Mouse (Mus musculus) forebrain, postnatal 0 days (tissue): ENCODE results near the gene C1qc. TPM values are rescaled to one million over a fixed set of nuclear protein-coding genes. Genes with fewer than 3 reads are reported as not detected.

Experiments
- ATAC-seq: fragments of 200-750 bp; cut with Nextera tagmentation; 2 replicates; pipeline ENCODE4 v1.8.0; 2017; ENCODE audit warnings: mild to moderate bottlenecking, moderate library complexity
- DNase-seq: peaks from one replicate; pipeline ENCODE4 v3.0.0-alpha.2; 2015
- H3K27ac ChIP-seq: fragments of 300-500 bp; sonication (generic); 2 replicates; pipeline ENCODE4 v1.5.1; 2014; ENCODE audit warnings: low read depth, mild to moderate bottlenecking, antibody characterized with exemption, low read length, moderate library complexity, mixed read lengths
- H3K27me3 ChIP-seq: fragments of 300-500 bp; sonication (generic); 2 replicates; pipeline ENCODE4 v1.6.1; 2014; ENCODE audit warnings: mild to moderate bottlenecking, low read length, mixed read lengths; ENCODE audit not compliant: insufficient read depth
- H3K36me3 ChIP-seq: fragments of 300-500 bp; sonication (generic); 2 replicates; pipeline ENCODE4 v1.6.1; 2014; ENCODE audit warnings: mild to moderate bottlenecking, moderate library complexity; ENCODE audit not compliant: insufficient read depth
- H3K4me1 ChIP-seq: fragments of 300-500 bp; sonication (generic); 2 replicates; pipeline ENCODE4 v1.6.1; 2014; ENCODE audit warnings: antibody characterized with exemption; ENCODE audit not compliant: insufficient read depth
- H3K4me2 ChIP-seq: fragments of 300-500 bp; sonication (generic); 2 replicates; pipeline ENCODE4 v1.6.1; 2014; ENCODE audit warnings: low read depth, mild to moderate bottlenecking, moderate library complexity
- H3K4me3 ChIP-seq: fragments of 300-500 bp; sonication (generic); 2 replicates; pipeline ENCODE4 v1.5.1; 2014; ENCODE audit warnings: low read depth, low read length, mixed read lengths
- H3K9ac ChIP-seq: fragments of 300-500 bp; sonication (generic); 2 replicates; pipeline ENCODE4 v1.6.1; 2014; ENCODE audit warnings: mild to moderate bottlenecking
- H3K9me3 ChIP-seq: fragments of 300-500 bp; sonication (generic); 2 replicates; pipeline ENCODE4 v1.6.1; 2016; ENCODE audit warnings: low read length
- CTCF ChIP-seq: sonication (generic); IDR thresholded peaks from 2 replicates; pipeline ENCODE4 v1.5.1; 2016; ENCODE audit warnings: antibody characterized with exemption, control low read depth, low read depth
- WGBS: fragments of 180-500 bp; shearing (Covaris S2); extraction: QIAGEN DNeasy Blood & Tissue Kit; methylation state at CpG from one replicate; pipeline ENCODE4 v1.1.7; 2014; 5-methylcytosine and 5-hydroxymethylcytosine counted together
- polyA plus RNA-seq: library from polyadenylated mRNA; unstranded; fragments of >200 nt; fragmentation: Nextera tagmentation; extraction: Ambion mirVana; gene quantifications from 2 replicates; pipeline ENCODE4 v1.2.1, GENCODE M21; 2015
- total RNA-seq: library from RNA; depleted of rRNA; stranded (reverse); fragments of >200 nt; gene quantifications from 2 replicates; pipeline ENCODE4 v1.2.3, GENCODE M21; 2014

C1qc gene
- total and polyA plus RNA-seq, 2 experiments from 2014 or later = 46.1 to 64.6 TPM

- TF ChIP-seq CTCF = no peak
- 1% methylated on average over 17 of the region's 17 CpGs for WGBS
- Histone ChIP-seq H3K4me3 (no peak overlapping the region), H3K4me2 (0 out of 2 replicates have a peak overlapping the region, but pooled peaks have one; percentile 13), H3K36me3 (no peaks in the 10 kb centered on the region), H3K4me1 (no peaks in the 10 kb centered on the region), H3K9ac (no peak overlapping the region), H3K27me3 (peaks cover 21% of the 10 kb centered on the region), H3K9me3 (no peaks in the 10 kb centered on the region), H3K27ac (no peak overlapping the region)
- no peak for DNase-seq
- peak; percentile 27; the same call in 1 of the 2 replicates for ATAC-seq
These were observed 18.4 kb upstream of the C1qc start for GRCm38 (mm10) chr4:136911211-136911646.

- H3K4me1 ChIP-seq = peaks cover 4% of the 10 kb centered on the region; the same call in 1 of the 2 replicates
- H3K36me3 ChIP-seq = no peaks in the 10 kb centered on the region
- TF ChIP-seq CTCF = no peak
These were observed 14.9 kb upstream of the C1qc start for GRCm38 (mm10) chr4:136907809-136908208.

DNA sequence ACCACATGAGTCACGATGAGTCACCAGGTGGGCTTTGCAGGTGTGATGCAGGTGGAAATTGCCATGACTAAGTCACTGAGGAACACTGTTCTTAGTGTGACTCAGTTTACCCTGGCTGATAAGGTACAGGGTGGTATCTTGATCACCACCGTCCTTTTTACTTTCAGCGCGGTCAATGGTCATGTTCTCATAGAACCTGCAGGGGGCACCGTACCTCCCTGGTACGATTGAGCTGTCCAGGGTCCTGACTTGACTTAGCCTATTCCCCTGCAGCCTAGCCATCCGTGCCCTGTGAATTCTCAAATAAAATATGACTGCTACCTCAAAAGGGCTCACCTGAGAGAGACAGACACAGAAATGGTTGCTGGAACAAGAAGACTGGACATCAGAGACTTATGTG, 14.2 kb upstream of the C1qc start:
- Histone ChIP-seq H3K4me2 (no peak overlapping the region), H3K9me3 (no peaks in the 10 kb centered on the region), H3K9ac (no peak overlapping the region), H3K4me3 (no peak overlapping the region), H3K4me1 (peaks cover 4% of the 10 kb centered on the region; the same call in 1 of the 2 replicates), H3K27ac (no peak overlapping the region), H3K27me3 (peaks cover 23% of the 10 kb centered on the region), H3K36me3 (no peaks in the 10 kb centered on the region)
- ATAC-seq (no peak), DNase-seq (no peak)
- 14% methylated on average over 7 of the region's 7 CpGs for WGBS
- TF ChIP-seq CTCF = peak; percentile 70

More at GRCm38 (mm10) chr4:136907809-136908208, 14.9 kb upstream of the C1qc start:
- Histone ChIP-seq H3K9me3 (no peaks in the 10 kb centered on the region), H3K27me3 (peaks cover 26% of the 10 kb centered on the region), H3K27ac (no peak overlapping the region), H3K9ac (no peak overlapping the region), H3K4me2 (no peak overlapping the region), H3K4me3 (no peak overlapping the region)
- no peak for ATAC-seq
- DNase-seq = no peak

GRCm38 (mm10) chr4:136904767-136905539, 12.1 kb upstream of the C1qc start:
- no peak for TF ChIP-seq CTCF
- no peak overlapping the region for H3K4me3 ChIP-seq
- WGBS = 4% methylated on average over 23 of the region's 23 CpGs

DNA sequence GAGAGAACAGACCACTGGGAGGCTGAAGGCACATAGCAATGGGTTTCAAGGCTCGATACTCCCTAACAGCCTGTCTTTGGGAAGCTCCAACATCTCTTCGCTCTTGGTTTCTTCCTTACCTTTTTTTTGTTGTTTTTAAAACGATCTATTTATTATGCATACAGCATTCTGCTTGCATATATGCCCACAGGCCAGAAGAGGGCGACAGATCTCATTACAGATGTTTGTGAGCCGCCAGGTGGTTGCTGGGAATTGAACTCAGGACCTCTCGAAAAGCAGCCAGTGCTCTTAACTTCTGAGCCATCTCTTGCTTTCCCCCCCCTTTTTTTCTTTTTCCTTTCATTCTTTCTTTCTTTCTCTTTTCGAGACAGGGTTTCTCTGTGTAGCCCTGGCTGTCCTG, 6.3 kb upstream of the C1qc start:
- Histone ChIP-seq H3K9ac (no peak overlapping the region), H3K4me1 (no peaks in the 10 kb centered on the region), H3K27ac (no peak overlapping the region), H3K4me3 (no peak overlapping the region), H3K36me3 (no peaks in the 10 kb centered on the region), H3K4me2 (no peak overlapping the region), H3K9me3 (no peaks in the 10 kb centered on the region), H3K27me3 (peaks cover 22% of the 10 kb centered on the region)
- WGBS = 64% methylated on average over 7 of the region's 7 CpGs
- ATAC-seq = no peak
- DNase-seq = no peak
- TF ChIP-seq CTCF = peak; percentile 44

More at GRCm38 (mm10) chr4:136904767-136905539, 12.1 kb upstream of the C1qc start:
- Histone ChIP-seq H3K27me3 (peaks cover 21% of the 10 kb centered on the region), H3K9ac (no peak overlapping the region), H3K9me3 (no peaks in the 10 kb centered on the region), H3K4me1 (peaks cover 4% of the 10 kb centered on the region; the same call in 1 of the 2 replicates), H3K36me3 (no peaks in the 10 kb centered on the region), H3K4me2 (peak overlapping the region; percentile 21), H3K27ac (no peak overlapping the region)
- ATAC-seq (peak; percentile 90), DNase-seq (peak; percentile 39)

DNA sequence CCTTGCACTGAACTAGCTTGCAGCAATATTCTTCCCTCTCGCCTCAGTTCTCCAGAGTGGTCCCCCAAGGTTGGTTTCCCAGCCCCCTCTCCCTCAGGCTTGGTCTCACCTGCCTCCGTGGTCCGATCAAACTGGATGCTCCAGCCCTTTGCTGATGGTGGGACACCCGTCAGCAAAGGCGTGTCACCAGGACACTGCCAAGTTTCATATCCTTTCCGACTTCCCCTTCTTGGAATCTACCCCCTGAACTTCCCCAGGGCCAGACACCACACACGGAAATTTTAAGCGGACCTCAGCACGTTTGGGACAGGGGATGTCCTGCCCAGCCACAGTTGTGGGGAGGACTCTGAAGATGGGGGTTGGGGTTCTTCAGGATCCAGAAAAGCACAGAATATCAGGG, 5.8 kb upstream of the C1qc start, which contains the start of gene C1qa:
C1qa (minus strand) TSS at position 167 of the 400 bp plus-strand sequence.
- no peak within 1 kb of the TSS for H3K4me2 ChIP-seq
- H3K9ac ChIP-seq = no peak within 1 kb of the TSS
- H3K4me3 ChIP-seq = no peak within 1 kb of the TSS
- WGBS = 76% methylated on average over 9 of the region's 9 CpGs
- ATAC-seq (no peak), DNase-seq (no peak)
- H3K27ac ChIP-seq = no peak within 1 kb of the TSS
- H3K27me3 ChIP-seq = peaks cover 22% of the 10 kb centered on the region
- H3K36me3 ChIP-seq = no peaks in the 10 kb centered on the region
- no peaks in the 10 kb centered on the region for H3K4me1 ChIP-seq
- H3K9me3 ChIP-seq = no peaks in the 10 kb centered on the region
- TF ChIP-seq CTCF = no peak

- TF ChIP-seq CTCF = no peak
- Histone ChIP-seq H3K4me2 (no peak overlapping the region), H3K4me1 (no peaks in the 10 kb centered on the region), H3K27ac (no peak overlapping the region), H3K9me3 (no peaks in the 10 kb centered on the region), H3K4me3 (no peak overlapping the region), H3K27me3 (peaks cover 22% of the 10 kb centered on the region), H3K36me3 (no peaks in the 10 kb centered on the region), H3K9ac (no peak overlapping the region)
- ATAC-seq = no peak
- 67% methylated on average over 9 of the region's 9 CpGs for WGBS
- DNase-seq = no peak
These were observed 5.3 kb upstream of the C1qc start for GRCm38 (mm10) chr4:136898084-136898598.
